Mouse (Mus musculus) forebrain, postnatal 0 days (tissue): Measurements from ENCODE around the gene Zmym5. TPM values are rescaled to one million over a fixed set of nuclear protein-coding genes. Genes with fewer than 3 reads are reported as not detected.
A peak's percentile ranks its signal among the peaks of the same experiment; 100 is the strongest.

Experiments
- ATAC-seq: fragments of 200-750 bp; cut with Nextera tagmentation; 2 replicates; pipeline ENCODE4 v1.8.0; 2017; ENCODE audit warnings: mild to moderate bottlenecking, moderate library complexity
- DNase-seq: peaks from one replicate; pipeline ENCODE4 v3.0.0-alpha.2; 2015
- H3K27ac ChIP-seq: fragments of 300-500 bp; sonication (generic); 2 replicates; pipeline ENCODE4 v1.5.1; 2014; ENCODE audit warnings: low read depth, mild to moderate bottlenecking, antibody characterized with exemption, low read length, moderate library complexity, mixed read lengths
- H3K27me3 ChIP-seq: fragments of 300-500 bp; sonication (generic); 2 replicates; pipeline ENCODE4 v1.6.1; 2014; ENCODE audit warnings: mild to moderate bottlenecking, low read length, mixed read lengths; ENCODE audit not compliant: insufficient read depth
- H3K36me3 ChIP-seq: fragments of 300-500 bp; sonication (generic); 2 replicates; pipeline ENCODE4 v1.6.1; 2014; ENCODE audit warnings: mild to moderate bottlenecking, moderate library complexity; ENCODE audit not compliant: insufficient read depth
- H3K4me1 ChIP-seq: fragments of 300-500 bp; sonication (generic); 2 replicates; pipeline ENCODE4 v1.6.1; 2014; ENCODE audit warnings: antibody characterized with exemption; ENCODE audit not compliant: insufficient read depth
- H3K4me2 ChIP-seq: fragments of 300-500 bp; sonication (generic); 2 replicates; pipeline ENCODE4 v1.6.1; 2014; ENCODE audit warnings: low read depth, mild to moderate bottlenecking, moderate library complexity
- H3K4me3 ChIP-seq: fragments of 300-500 bp; sonication (generic); 2 replicates; pipeline ENCODE4 v1.5.1; 2014; ENCODE audit warnings: low read depth, low read length, mixed read lengths
- H3K9ac ChIP-seq: fragments of 300-500 bp; sonication (generic); 2 replicates; pipeline ENCODE4 v1.6.1; 2014; ENCODE audit warnings: mild to moderate bottlenecking
- H3K9me3 ChIP-seq: fragments of 300-500 bp; sonication (generic); 2 replicates; pipeline ENCODE4 v1.6.1; 2016; ENCODE audit warnings: low read length
- CTCF ChIP-seq: sonication (generic); IDR thresholded peaks from 2 replicates; pipeline ENCODE4 v1.5.1; 2016; ENCODE audit warnings: antibody characterized with exemption, control low read depth, low read depth
- WGBS: fragments of 180-500 bp; shearing (Covaris S2); extraction: QIAGEN DNeasy Blood & Tissue Kit; methylation state at CpG from one replicate; pipeline ENCODE4 v1.1.7; 2014; 5-methylcytosine and 5-hydroxymethylcytosine counted together
- polyA plus RNA-seq: library from polyadenylated mRNA; unstranded; fragments of >200 nt; fragmentation: Nextera tagmentation; extraction: Ambion mirVana; gene quantifications from 2 replicates; pipeline ENCODE4 v1.2.1, GENCODE M21; 2015
- total RNA-seq: library from RNA; depleted of rRNA; stranded (reverse); fragments of >200 nt; gene quantifications from 2 replicates; pipeline ENCODE4 v1.2.3, GENCODE M21; 2014

Zmym5 gene
- total and polyA plus RNA-seq, 2 experiments from 2014 or later = 23.6 to 27.2 TPM

DNA sequence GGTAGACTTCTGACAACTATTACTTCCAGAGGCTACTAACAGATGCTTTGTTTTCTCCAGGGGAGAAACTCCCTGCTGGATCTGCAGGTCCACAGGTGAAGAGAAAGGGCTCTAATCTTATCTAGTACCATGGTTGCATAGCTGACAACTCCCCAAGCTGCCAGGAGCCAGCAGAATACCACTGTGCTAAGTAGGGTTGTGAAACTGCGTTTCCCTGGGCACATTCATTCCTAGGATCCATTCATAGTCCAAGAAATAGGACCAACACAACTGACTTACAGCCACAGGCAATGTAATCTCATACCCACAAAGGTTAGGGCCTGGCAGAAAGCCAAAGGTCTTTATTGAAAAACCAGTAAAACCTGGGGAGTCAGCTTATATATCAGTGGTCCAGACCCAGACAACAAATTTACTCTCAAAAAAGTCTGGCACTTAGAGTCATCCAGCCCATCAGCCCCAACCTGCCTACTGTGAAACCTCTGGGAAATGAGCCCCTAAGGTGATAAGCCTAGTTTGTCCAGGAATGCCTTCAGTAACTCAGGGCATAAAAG is 21.1 kb upstream of the Zmym5 start:
- H3K9ac ChIP-seq = no peak overlapping the region
- ATAC-seq (no peak), DNase-seq (no peak)
- no peak overlapping the region for H3K4me3 ChIP-seq
- WGBS = 67% methylated on average over 1 of the region's 1 CpGs
- H3K36me3 ChIP-seq = no peaks in the 10 kb centered on the region
- no peak for TF ChIP-seq CTCF
- no peaks in the 10 kb centered on the region for H3K4me1 ChIP-seq
- H3K27ac ChIP-seq = no peak overlapping the region
- H3K27me3 ChIP-seq = no peaks in the 10 kb centered on the region
- no peak overlapping the region for H3K4me2 ChIP-seq
- H3K9me3 ChIP-seq = no peaks in the 10 kb centered on the region

DNA sequence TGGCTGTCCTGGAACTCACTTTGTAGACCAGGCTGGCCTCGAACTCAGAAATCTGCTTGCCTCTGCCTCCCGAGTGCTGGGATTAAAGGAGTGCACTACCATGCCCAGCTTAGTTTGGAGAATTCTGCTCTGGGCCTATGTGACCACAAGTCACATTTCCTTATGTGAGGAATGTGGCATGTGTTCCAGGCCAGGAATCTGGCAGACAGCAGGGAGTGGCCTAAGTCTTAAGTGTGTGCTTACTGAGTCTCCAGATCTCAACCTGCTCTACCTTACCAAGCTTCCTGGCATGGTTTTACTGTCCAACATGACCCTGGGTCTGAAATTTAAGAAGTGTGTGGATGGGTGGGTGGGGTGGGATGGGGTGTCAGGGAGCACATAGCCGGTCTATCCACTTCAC is 20.6 kb upstream of the Zmym5 start:
- WGBS = 92% methylated on average over 3 of the region's 3 CpGs
- ATAC-seq = no peak

DNA sequence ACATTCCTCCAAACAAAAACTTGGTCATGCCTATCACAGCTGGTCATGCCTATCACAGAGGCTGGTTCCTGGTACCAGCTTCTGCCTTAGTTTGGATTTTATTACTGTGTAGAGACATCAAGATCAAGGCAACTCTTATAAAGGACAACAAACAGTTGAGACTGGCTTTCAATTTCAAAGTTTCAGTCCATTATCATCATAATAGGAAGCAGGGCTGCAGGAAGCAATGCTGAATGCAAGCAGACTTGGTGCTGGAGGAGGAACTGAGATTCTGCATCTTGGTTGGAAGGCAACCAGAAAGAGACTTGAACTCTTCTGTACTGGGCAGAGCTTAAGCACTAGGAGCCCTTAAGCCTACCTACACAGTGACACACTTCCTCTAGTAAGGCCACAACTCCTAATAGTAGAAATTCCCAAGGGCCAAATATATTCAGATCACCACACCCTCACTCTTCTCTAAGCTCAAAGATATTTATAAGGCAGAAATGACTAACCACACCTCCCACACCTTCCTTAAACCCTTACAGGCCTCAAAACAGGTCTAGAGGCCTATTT is 19.1 kb upstream of the Zmym5 start:
- Histone ChIP-seq H3K4me2 (no peak overlapping the region), H3K36me3 (no peaks in the 10 kb centered on the region), H3K9me3 (no peaks in the 10 kb centered on the region), H3K4me3 (no peak overlapping the region), H3K27me3 (no peaks in the 10 kb centered on the region), H3K27ac (no peak overlapping the region), H3K4me1 (no peaks in the 10 kb centered on the region), H3K9ac (no peak overlapping the region)
- no peak for ATAC-seq
- no peak for TF ChIP-seq CTCF
- DNase-seq = no peak

More for the DNA sequence above, 20.6 kb upstream of the Zmym5 start:
- no peak for TF ChIP-seq CTCF
- no peak overlapping the region for H3K9ac ChIP-seq
- no peaks in the 10 kb centered on the region for H3K9me3 ChIP-seq
- H3K27ac ChIP-seq = no peak overlapping the region
- H3K4me3 ChIP-seq = no peak overlapping the region
- H3K4me2 ChIP-seq = no peak overlapping the region
- DNase-seq = no peak
- H3K4me1 ChIP-seq = no peaks in the 10 kb centered on the region
- H3K36me3 ChIP-seq = no peaks in the 10 kb centered on the region
- no peaks in the 10 kb centered on the region for H3K27me3 ChIP-seq

DNA sequence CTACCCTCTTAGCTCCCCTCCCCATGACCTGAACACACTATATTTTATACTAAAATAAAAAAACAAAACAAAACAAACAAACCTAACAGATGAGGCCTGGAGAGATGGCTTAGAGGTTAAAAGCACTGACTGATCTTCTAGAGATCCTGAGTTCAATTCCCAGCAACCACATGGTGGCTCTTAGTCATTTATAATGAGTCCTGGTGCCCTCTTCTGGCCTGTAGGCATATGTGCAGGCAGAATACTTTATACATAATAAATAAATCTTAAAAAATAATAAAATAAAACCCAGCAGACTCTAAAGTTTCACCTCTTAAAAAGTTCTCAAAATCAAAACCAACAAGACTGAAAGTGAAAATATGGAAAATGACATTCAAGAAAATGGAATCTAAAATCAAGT is 13.0 kb upstream of the Zmym5 start:
- H3K4me3 ChIP-seq = no peak overlapping the region
- H3K9me3 ChIP-seq = 0 out of 2 replicates have a peak, but pooled peaks cover 4% of the 10 kb centered on the region
- no peak overlapping the region for H3K9ac ChIP-seq
- no peak for TF ChIP-seq CTCF
- H3K27ac ChIP-seq = no peak overlapping the region
- no peaks in the 10 kb centered on the region for H3K27me3 ChIP-seq
- H3K36me3 ChIP-seq = no peaks in the 10 kb centered on the region
- ATAC-seq = no peak
- no peak overlapping the region for H3K4me2 ChIP-seq
- H3K4me1 ChIP-seq = no peaks in the 10 kb centered on the region
- DNase-seq = no peak

DNA sequence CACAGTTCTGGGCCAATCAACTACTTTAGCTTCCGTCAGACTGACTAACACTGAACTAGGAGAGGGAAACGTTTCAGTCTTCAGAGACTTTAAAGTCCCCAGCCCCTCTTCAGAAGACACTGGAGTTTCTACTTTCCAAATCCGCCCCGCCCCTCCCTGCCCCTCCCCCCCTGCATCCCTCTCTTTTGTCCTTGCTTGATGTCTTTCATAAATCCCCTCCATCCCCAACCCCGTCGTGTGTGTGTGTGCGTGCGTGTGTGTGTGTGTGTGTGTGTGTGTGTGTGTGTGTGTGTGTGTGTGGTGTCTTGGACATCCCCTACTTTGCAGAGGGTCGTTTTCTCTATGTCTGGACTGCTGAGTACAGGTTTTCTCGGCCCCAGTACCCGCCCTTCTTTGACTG is 6.1 kb upstream of the Zmym5 start:
- 0 out of 2 replicates have a peak, but pooled peaks cover 4% of the 10 kb centered on the region for H3K9me3 ChIP-seq
- H3K36me3 ChIP-seq = no peaks in the 10 kb centered on the region
- no peak overlapping the region for H3K4me3 ChIP-seq
- DNase-seq = no peak
- no peaks in the 10 kb centered on the region for H3K27me3 ChIP-seq
- peaks cover 4% of the 10 kb centered on the region; the same call in 1 of the 2 replicates for H3K4me1 ChIP-seq
- TF ChIP-seq CTCF = no peak
- 11% methylated on average over 11 of the region's 11 CpGs for whole genome bisulfite sequencing
- H3K4me2 ChIP-seq = peak overlapping the region; percentile 19; the same call in 1 of the 2 replicates
- no peak for ATAC-seq
- no peak overlapping the region for H3K9ac ChIP-seq
- no peak overlapping the region for H3K27ac ChIP-seq

DNA sequence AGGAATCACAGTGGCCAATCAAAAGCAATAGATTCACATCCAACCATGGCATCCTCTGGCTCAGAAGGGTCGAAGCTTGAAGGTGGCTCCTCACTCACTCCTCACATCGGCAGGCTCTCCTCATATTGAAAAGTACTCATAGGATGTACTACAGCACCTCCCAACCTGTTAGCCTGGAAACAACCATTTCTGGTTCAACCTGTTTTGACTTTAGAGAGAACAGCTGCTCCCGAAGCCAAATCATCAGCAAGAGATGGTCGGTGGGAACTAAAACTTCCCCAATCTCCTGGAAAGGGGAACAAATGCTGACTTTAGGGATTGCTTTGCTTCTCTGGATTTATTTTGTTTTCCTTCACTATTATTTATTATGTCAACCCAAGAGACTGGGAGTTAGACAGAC is 5.6 kb upstream of the Zmym5 start:
- WGBS = 80% methylated on average over 4 of the region's 4 CpGs
- ATAC-seq = no peak
- TF ChIP-seq CTCF = no peak

DNA sequence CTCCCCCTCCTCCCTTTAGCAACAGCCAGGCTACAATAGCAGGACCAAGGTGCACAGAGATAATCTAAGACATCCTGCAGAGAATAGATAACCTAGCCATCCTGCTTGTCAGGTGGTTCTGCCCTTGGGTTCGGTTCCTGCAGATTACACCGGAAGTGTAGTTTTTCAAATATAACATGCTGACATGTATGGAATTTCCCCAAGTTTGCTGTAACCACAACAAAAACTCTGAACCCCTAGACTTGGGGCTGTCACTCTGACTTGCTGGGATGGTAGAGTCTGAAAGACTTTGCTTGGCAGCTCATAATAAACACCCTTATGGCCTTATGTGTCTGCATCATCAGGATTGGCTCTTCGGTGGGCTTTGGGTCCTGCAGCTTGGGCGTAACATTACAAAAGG is 5.0 kb upstream of the Zmym5 start:
- Histone ChIP-seq H3K36me3 (no peaks in the 10 kb centered on the region), H3K4me2 (no peak overlapping the region), H3K9me3 (0 out of 2 replicates have a peak, but pooled peaks cover 4% of the 10 kb centered on the region), H3K4me1 (peaks cover 4% of the 10 kb centered on the region; the same call in 1 of the 2 replicates), H3K27me3 (no peaks in the 10 kb centered on the region), H3K27ac (no peak overlapping the region), H3K9ac (no peak overlapping the region), H3K4me3 (no peak overlapping the region)
- ATAC-seq (no peak), DNase-seq (no peak)
- TF ChIP-seq CTCF = no peak
- 98% methylated on average over 4 of the region's 4 CpGs for WGBS

More for the DNA sequence above, 5.6 kb upstream of the Zmym5 start:
- Histone ChIP-seq H3K27me3 (no peaks in the 10 kb centered on the region), H3K4me2 (no peak overlapping the region), H3K36me3 (no peaks in the 10 kb centered on the region), H3K27ac (no peak overlapping the region), H3K4me3 (no peak overlapping the region), H3K9me3 (0 out of 2 replicates have a peak, but pooled peaks cover 4% of the 10 kb centered on the region), H3K9ac (no peak overlapping the region), H3K4me1 (peaks cover 4% of the 10 kb centered on the region; the same call in 1 of the 2 replicates)
- DNase-seq = no peak
